Mouse (Mus musculus) brain, embryonic 14.5 days (tissue): ENCODE data around the gene Usp27x.

Experiments
- CTCF ChIP-seq: fragments of 200-500 bp; IDR thresholded peaks from 2 replicates; pipeline ENCODE4 v1.5.1; 2012; ENCODE audit warnings: inconsistent platforms, mild to moderate bottlenecking, moderate library complexity, borderline replicate concordance; ENCODE audit not compliant: insufficient read depth, insufficient read length; ENCODE audit errors: extremely low read depth
- POLR2A ChIP-seq: fragments of 200-500 bp; IDR thresholded peaks from 2 replicates; pipeline ENCODE4 v1.6.1; 2012; ENCODE audit warnings: mild to moderate bottlenecking, inconsistent platforms, borderline replicate concordance; ENCODE audit not compliant: poor library complexity, insufficient read depth, insufficient read length, severe bottlenecking; ENCODE audit errors: extremely low read depth

DNA sequence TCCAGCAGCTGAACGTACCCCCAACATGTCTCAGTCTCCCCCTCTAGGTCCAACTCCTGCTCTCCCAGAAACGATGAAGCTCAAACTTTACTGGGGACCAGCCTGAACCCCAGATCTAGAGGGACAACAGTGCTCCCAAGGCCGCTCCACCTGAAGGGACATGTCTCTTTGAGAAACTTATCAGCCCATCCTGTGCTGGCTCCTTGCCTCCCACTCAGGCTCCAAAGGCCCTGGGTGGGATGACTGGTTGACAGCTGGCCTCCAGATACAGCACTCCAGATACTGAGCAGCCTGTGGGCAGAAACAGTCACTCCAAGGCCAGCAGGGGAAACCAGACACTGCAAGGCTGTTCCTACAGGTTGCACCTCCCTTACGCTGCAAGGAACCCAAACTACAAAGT, 956 bp upstream of the Usp27x start:
- TF ChIP-seq CTCF (no peak), POLR2A (no peak)
